Mouse (Mus musculus) cerebellum, postnatal 36 days (tissue): ENCODE results near the gene Hist1h4j.
"Not testable (repeated sequence)": the region's sequence is repeated elsewhere in the genome, so short reads cannot be mapped to it uniquely, and the experiment has no call there.

Experiments
- DNase-seq, 2 experiments: peaks; one replicate each; pipeline ENCODE4 v3.0.0; 2021 to 2022; ENCODE audit warnings: mixed read lengths in 2 of 2

Hist1h4j gene

GRCm38 (mm10) chr13:21734906-21735767 lies at the start of gene Hist1h4j:
Gene Hist1h4j, plus strand, starts transcription at chr13:21735064.
- DNase-seq: peak; percentile 76 to 77

GRCm38 (mm10) chr13:21697811-21698210 lies 37.1 kb upstream of the Hist1h4j start, which contains the start of gene Olfr1359:
Gene Olfr1359, plus strand, starts transcription at chr13:21698111.
- DNase-seq: no peak

- DNase-seq: no peak
These were observed 28.2 kb upstream of the Hist1h4j start for GRCm38 (mm10) chr13:21706669-21707068.

GRCm38 (mm10) chr13:21710031-21710711 lies 24.7 kb upstream of the Hist1h4j start:
- DNase-seq: peak; percentile 86 to 91

- peak; percentile 76 to 88 for DNase-seq
These were observed 23.9 kb upstream of the Hist1h4j start for GRCm38 (mm10) chr13:21710821-21711525.

- no peak for DNase-seq
These were observed 23.2 kb upstream of the Hist1h4j start for GRCm38 (mm10) chr13:21711698-21712097.

- peak; percentile 63 to 77 for DNase-seq
These were observed 20.1 kb upstream of the Hist1h4j start for GRCm38 (mm10) chr13:21714725-21715124.

- DNase-seq: no peak
These were observed 19.6 kb upstream of the Hist1h4j start for GRCm38 (mm10) chr13:21715131-21715863.

GRCm38 (mm10) chr13:21715864-21716539 lies 18.9 kb upstream of the Hist1h4j start, which contains the start of the genes Hist1h2bl and Hist1h2ai:
Gene Hist1h2bl, minus strand, starts transcription at chr13:21716143.
Gene Hist1h2ai, plus strand, starts transcription at chr13:21716422.
- peak; percentile 67 to 90 for DNase-seq

GRCm38 (mm10) chr13:21716540-21717391 lies 18.1 kb upstream of the Hist1h4j start:
- not testable (repeated sequence) for DNase-seq

GRCm38 (mm10) chr13:21717397-21718357 lies 17.2 kb upstream of the Hist1h4j start, which contains the start of gene Hist1h3h:
Gene Hist1h3h, plus strand, starts transcription at chr13:21717659.
- peak; percentile 67 to 76 for DNase-seq

GRCm38 (mm10) chr13:21718381-21719080 lies 16.3 kb upstream of the Hist1h4j start:
- no peak for DNase-seq

GRCm38 (mm10) chr13:21721107-21721756 lies 13.6 kb upstream of the Hist1h4j start:
- DNase-seq: not testable (repeated sequence)

- peak; percentile 42 to 66 for DNase-seq
These were observed 13.0 kb upstream of the Hist1h4j start, which contains the start of gene Hist1h2bm for GRCm38 (mm10) chr13:21721757-21722372. Gene Hist1h2bm, plus strand, starts transcription at chr13:21722044.

- DNase-seq: no peak
These were observed 12.4 kb upstream of the Hist1h4j start for GRCm38 (mm10) chr13:21722373-21722925.

- no peak for DNase-seq
These were observed 11.6 kb upstream of the Hist1h4j start for GRCm38 (mm10) chr13:21722993-21723836.
